Mouse (Mus musculus) thymus, adult 2 months (tissue): ENCODE data around the gene Lrrc1. TPM values are rescaled to one million over a fixed set of nuclear protein-coding genes. Genes with fewer than 3 reads are reported as not detected.

ENCODE experiments used
- DNase-seq: peaks from one replicate; pipeline ENCODE4 v3.0.0; 2021
- H3K27ac ChIP-seq: fragments of 200-500 bp; 2 replicates; pipeline ENCODE4 v1.5.1; 2012; ENCODE audit warnings: low read length, control low read depth; ENCODE audit not compliant: control insufficient read depth, insufficient read depth
- H3K27me3 ChIP-seq: fragments of 200-500 bp; 2 replicates; pipeline ENCODE4 v1.6.1; 2012; ENCODE audit warnings: mild to moderate bottlenecking, low read length, moderate library complexity, mixed read lengths; ENCODE audit not compliant: control insufficient read depth, insufficient read depth
- H3K36me3 ChIP-seq: fragments of 200-500 bp; 2 replicates; pipeline ENCODE4 v1.6.1; 2012; ENCODE audit warnings: mild to moderate bottlenecking, low read length, moderate library complexity; ENCODE audit not compliant: control insufficient read depth, insufficient read depth
- H3K4me1 ChIP-seq: fragments of 200-500 bp; replicated peaks from 2 replicates; pipeline ENCODE4 v1.6.1; 2012; ENCODE audit warnings: low read length; ENCODE audit not compliant: control insufficient read depth, insufficient read depth
- H3K4me3 ChIP-seq: fragments of 200-500 bp; 2 replicates; pipeline ENCODE4 v1.5.1; 2012; ENCODE audit warnings: mild to moderate bottlenecking, low read length, control low read depth, moderate library complexity; ENCODE audit not compliant: control insufficient read depth, insufficient read depth
- CTCF ChIP-seq: fragments of 200-500 bp; IDR thresholded peaks from 2 replicates; pipeline ENCODE4 v1.5.1; 2012; ENCODE audit warnings: mild to moderate bottlenecking, control low read depth, low read length, moderate library complexity, borderline replicate concordance; ENCODE audit not compliant: control insufficient read depth, poor library complexity, insufficient read depth; ENCODE audit errors: extremely low read depth
- POLR2A ChIP-seq: fragments of 200-500 bp; IDR thresholded peaks from 2 replicates; pipeline ENCODE4 v1.6.1; 2012; ENCODE audit warnings: mild to moderate bottlenecking, low read length, control low read depth, moderate library complexity; ENCODE audit not compliant: control insufficient read depth, poor library complexity, insufficient read depth; ENCODE audit errors: extremely low read depth
- WGBS: fragments of 180-500 bp; shearing (Covaris S2); methylation state at CpG from one replicate; pipeline ENCODE4 v1.1.7; 2018; 5-methylcytosine and 5-hydroxymethylcytosine counted together
- polyA plus RNA-seq: library from polyadenylated mRNA; depleted of rRNA; stranded (reverse); fragments of >200 nt; gene quantifications from 2 replicates; pipeline ENCODE4 v1.2.3, GENCODE M21; 2012

Lrrc1 gene
- polyA plus RNA-seq, 1 experiment, result 51.3 TPM

- H3K4me1 ChIP-seq, result 0 out of 2 replicates have a peak, but pooled peaks cover 3% of the 10 kb centered on the region
- 85% methylated on average over 23 of the region's 23 CpGs for WGBS
- peaks cover 10% of the 10 kb centered on the region for H3K36me3 ChIP-seq
- no peak overlapping the region for H3K27ac ChIP-seq
- no peak for DNase-seq
- TF ChIP-seq POLR2A (no peak), CTCF (no peak)
- no peak overlapping the region for H3K4me3 ChIP-seq
- H3K27me3 ChIP-seq, result no peaks in the 10 kb centered on the region
Observed at GRCm38 (mm10) chr9:77427292-77428114, 117.2 kb downstream of the Lrrc1 start.

- TF ChIP-seq CTCF, result no peak
- no peak for TF ChIP-seq POLR2A
- WGBS, result 91% methylated on average over 14 of the region's 14 CpGs
Observed at GRCm38 (mm10) chr9:77426110-77426509, 118.6 kb downstream of the Lrrc1 start.

GRCm38 (mm10) chr9:77425553-77425952 lies 119.1 kb downstream of the Lrrc1 start:
- TF ChIP-seq POLR2A (no peak), CTCF (no peak)
- Histone ChIP-seq H3K27ac (no peak overlapping the region), H3K4me1 (no peaks in the 10 kb centered on the region), H3K27me3 (no peaks in the 10 kb centered on the region), H3K4me3 (no peak overlapping the region), H3K36me3 (no peaks in the 10 kb centered on the region)
- 62% methylated on average over 4 of the region's 4 CpGs for whole genome bisulfite sequencing
- no peak for DNase-seq

More at GRCm38 (mm10) chr9:77426110-77426509, 118.6 kb downstream of the Lrrc1 start:
- 0 out of 2 replicates have a peak, but pooled peaks cover under 1% of the 10 kb centered on the region for H3K4me1 ChIP-seq
- peaks cover 2% of the 10 kb centered on the region; the same call in 1 of the 2 replicates for H3K36me3 ChIP-seq
- H3K27me3 ChIP-seq, result no peaks in the 10 kb centered on the region
- no peak for DNase-seq
- H3K4me3 ChIP-seq, result no peak overlapping the region
- no peak overlapping the region for H3K27ac ChIP-seq

GRCm38 (mm10) chr9:77420200-77420585 lies 124.5 kb downstream of the Lrrc1 start:
- DNase-seq, result no peak
- Histone ChIP-seq H3K4me3 (no peak overlapping the region), H3K27ac (no peak overlapping the region), H3K27me3 (no peaks in the 10 kb centered on the region), H3K4me1 (no peaks in the 10 kb centered on the region), H3K36me3 (no peaks in the 10 kb centered on the region)
- TF ChIP-seq POLR2A, result no peak
- no peak for TF ChIP-seq CTCF
- WGBS, result 100% methylated on average over 4 of the region's 4 CpGs

GRCm38 (mm10) chr9:77419501-77420199 lies 125.0 kb downstream of the Lrrc1 start:
- 95% methylated on average over 9 of the region's 9 CpGs for WGBS
- H3K4me1 ChIP-seq, result no peaks in the 10 kb centered on the region
- TF ChIP-seq CTCF (no peak), POLR2A (no peak)
- DNase-seq, result no peak
- no peak overlapping the region for H3K27ac ChIP-seq
- H3K36me3 ChIP-seq, result no peaks in the 10 kb centered on the region
- H3K4me3 ChIP-seq, result no peak overlapping the region
- H3K27me3 ChIP-seq, result no peaks in the 10 kb centered on the region

- WGBS, result 90% methylated on average over 2 of the region's 2 CpGs
- no peak for DNase-seq
- TF ChIP-seq POLR2A (no peak), CTCF (no peak)
- Histone ChIP-seq H3K27me3 (no peaks in the 10 kb centered on the region), H3K36me3 (no peaks in the 10 kb centered on the region), H3K4me1 (no peaks in the 10 kb centered on the region), H3K4me3 (no peak overlapping the region), H3K27ac (no peak overlapping the region)
Observed at GRCm38 (mm10) chr9:77418800-77419199, 125.9 kb downstream of the Lrrc1 start.

GRCm38 (mm10) chr9:77416486-77416885 lies 128.2 kb downstream of the Lrrc1 start:
- H3K27ac ChIP-seq, result no peak overlapping the region
- H3K4me1 ChIP-seq, result no peaks in the 10 kb centered on the region
- no peaks in the 10 kb centered on the region for H3K36me3 ChIP-seq
- H3K4me3 ChIP-seq, result no peak overlapping the region
- 92% methylated on average over 4 of the region's 4 CpGs for WGBS
- no peak for TF ChIP-seq POLR2A
- TF ChIP-seq CTCF, result no peak
- DNase-seq, result no peak
- H3K27me3 ChIP-seq, result no peaks in the 10 kb centered on the region
